Mouse (Mus musculus) neural tube, embryonic 14.5 days (tissue): ENCODE measurements around the gene Lrrc1. TPM values are rescaled to one million over a fixed set of nuclear protein-coding genes. Genes with fewer than 3 reads are reported as not detected.

Experiments used
- ATAC-seq: fragments of 200-750 bp; cut with Nextera tagmentation; 2 replicates; pipeline ENCODE4 v1.8.0; 2017; ENCODE audit warnings: low read depth, mild to moderate bottlenecking, moderate TSS enrichment, moderate library complexity
- H3K27ac ChIP-seq: fragments of 300-500 bp; sonication (generic); 2 replicates; pipeline ENCODE4 v1.5.1; 2014; ENCODE audit warnings: low read depth, mild to moderate bottlenecking, control low read depth, low read length, moderate library complexity, mixed read lengths
- H3K27me3 ChIP-seq: fragments of 300-500 bp; sonication (generic); 2 replicates; pipeline ENCODE4 v1.6.1; 2014; ENCODE audit warnings: low read length; ENCODE audit not compliant: control insufficient read depth, insufficient read depth
- H3K36me3 ChIP-seq: fragments of 300-500 bp; sonication (generic); 2 replicates; pipeline ENCODE4 v1.6.1; 2014; ENCODE audit warnings: low read length, mixed read lengths; ENCODE audit not compliant: control insufficient read depth, insufficient read depth
- H3K4me1 ChIP-seq: fragments of 300-500 bp; sonication (generic); 2 replicates; pipeline ENCODE4 v1.6.1; 2014; ENCODE audit warnings: low read length; ENCODE audit not compliant: control insufficient read depth, insufficient read depth
- H3K4me2 ChIP-seq: fragments of 300-500 bp; sonication (generic); 2 replicates; pipeline ENCODE4 v1.6.1; 2014; ENCODE audit warnings: mild to moderate bottlenecking, low read depth, low read length, control low read depth
- H3K4me3 ChIP-seq: fragments of 300-500 bp; sonication (generic); 2 replicates; pipeline ENCODE4 v1.5.1; 2014; ENCODE audit warnings: low read depth, low read length, control low read depth, mixed read lengths
- H3K9ac ChIP-seq: fragments of 300-500 bp; sonication (generic); replicated peaks from 2 replicates; pipeline ENCODE4 v1.6.1; 2014; ENCODE audit warnings: low read depth, mild to moderate bottlenecking, control low read depth, low read length, mixed read lengths
- H3K9me3 ChIP-seq: fragments of 300-500 bp; sonication (generic); 2 replicates; pipeline ENCODE4 v1.6.1; 2016; ENCODE audit warnings: low read length; ENCODE audit not compliant: control insufficient read depth
- WGBS: fragments of 180-500 bp; shearing (Covaris S2); extraction: QIAGEN DNeasy Blood & Tissue Kit; methylation state at CpG from one replicate; pipeline ENCODE4 v1.1.7; 2014; 5-methylcytosine and 5-hydroxymethylcytosine counted together
- polyA plus RNA-seq: library from polyadenylated mRNA; unstranded; fragments of >200 nt; fragmentation: Nextera tagmentation; extraction: Ambion mirVana; gene quantifications from 2 replicates; pipeline ENCODE4 v1.2.1, GENCODE M21; 2014

The Lrrc1 gene
- polyA plus RNA-seq, 1 experiment from 2014 or later, result 7.9 TPM

DNA sequence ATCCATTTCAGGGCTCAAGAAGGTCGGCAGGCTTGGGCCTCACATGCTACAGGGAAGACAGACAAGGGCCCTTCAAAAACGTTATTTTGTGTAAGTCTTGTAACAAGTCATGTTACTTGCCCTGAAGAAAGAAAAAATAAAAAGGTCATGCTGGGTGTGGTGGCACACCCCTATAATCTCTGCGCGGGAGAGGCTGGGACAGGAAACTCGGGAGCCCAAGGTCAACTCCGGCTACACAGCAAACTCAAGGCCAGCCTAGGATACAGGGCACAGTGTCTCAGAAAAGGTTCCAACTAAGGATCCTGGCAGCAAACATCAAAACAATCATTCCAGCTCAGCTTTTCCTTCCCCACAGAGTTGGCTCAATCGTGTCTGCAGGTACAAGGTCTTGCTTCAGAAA, 63.3 kb downstream of the Lrrc1 start:
- 76% methylated on average over 7 of the region's 7 CpGs for WGBS
- Histone ChIP-seq H3K4me3 (no peak overlapping the region), H3K27me3 (no peaks in the 10 kb centered on the region), H3K4me1 (peaks cover 7% of the 10 kb centered on the region; the same call in 1 of the 2 replicates), H3K36me3 (no peaks in the 10 kb centered on the region), H3K9me3 (no peaks in the 10 kb centered on the region), H3K27ac (no peak overlapping the region), H3K9ac (no peak overlapping the region), H3K4me2 (no peak overlapping the region)
- no peak for ATAC-seq

DNA sequence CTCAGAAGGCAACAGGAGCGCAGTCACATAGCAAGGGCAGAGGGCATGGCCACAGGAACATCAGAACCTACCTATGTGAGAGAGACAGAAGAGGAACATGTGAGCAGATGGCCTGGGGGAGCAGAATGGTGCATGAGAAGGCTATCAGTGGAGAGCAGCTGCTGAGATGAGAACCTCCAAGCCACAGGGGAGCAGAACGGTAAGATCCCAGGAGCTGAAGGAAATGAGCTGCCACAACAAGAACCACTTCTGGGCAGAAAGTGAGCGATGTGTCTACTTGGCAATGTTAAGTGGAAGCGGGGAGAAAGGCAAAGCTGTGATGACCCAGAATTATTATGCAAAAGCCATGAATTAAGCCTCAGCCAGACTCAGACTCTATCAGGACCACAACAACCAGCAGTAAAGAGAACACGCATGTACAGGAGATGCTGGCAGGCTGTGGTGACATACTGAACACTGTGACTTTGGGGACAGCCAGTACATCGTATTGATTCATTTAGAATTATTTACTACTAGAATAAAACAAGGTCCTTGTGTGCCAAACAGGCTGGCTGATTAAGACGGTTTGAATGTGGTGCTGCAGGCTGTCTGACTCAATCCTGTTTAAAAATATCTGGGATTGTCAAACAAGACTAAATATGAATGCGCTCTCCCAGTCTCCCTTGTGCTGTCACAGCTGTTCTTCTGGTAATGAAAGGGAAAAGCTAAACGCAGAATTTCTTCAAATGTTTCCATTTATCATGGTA, 63.9 kb downstream of the Lrrc1 start:
- H3K27me3 ChIP-seq, result no peaks in the 10 kb centered on the region
- H3K36me3 ChIP-seq, result no peaks in the 10 kb centered on the region
- ATAC-seq, result no peak
- H3K9me3 ChIP-seq, result no peaks in the 10 kb centered on the region
- no peak overlapping the region for H3K4me2 ChIP-seq
- H3K4me1 ChIP-seq, result peaks cover 7% of the 10 kb centered on the region; the same call in 1 of the 2 replicates
- no peak overlapping the region for H3K9ac ChIP-seq
- no peak overlapping the region for H3K27ac ChIP-seq
- no peak overlapping the region for H3K4me3 ChIP-seq
- WGBS, result 49% methylated on average over 9 of the region's 9 CpGs

DNA sequence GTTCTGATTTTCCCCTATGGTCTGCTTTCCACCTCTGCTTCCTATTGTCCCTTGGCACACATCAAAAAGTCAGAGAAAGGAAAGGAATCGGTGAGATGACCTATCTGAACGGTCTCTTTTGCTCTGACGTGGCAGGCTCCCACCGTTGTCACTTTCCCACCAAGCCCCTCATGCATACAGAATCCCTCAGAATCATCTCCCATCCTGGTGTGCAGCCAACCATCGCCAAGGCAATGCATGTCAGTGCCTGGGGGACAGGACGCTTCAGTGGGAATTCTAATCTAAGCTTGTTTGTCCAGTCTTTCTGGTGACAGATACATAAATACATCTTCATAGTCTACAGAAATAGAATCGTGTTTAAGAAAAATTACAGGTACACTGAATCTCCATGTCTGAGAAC, 64.7 kb downstream of the Lrrc1 start:
- Histone ChIP-seq H3K9ac (no peak overlapping the region), H3K36me3 (no peaks in the 10 kb centered on the region), H3K4me1 (peaks cover 7% of the 10 kb centered on the region; the same call in 1 of the 2 replicates), H3K9me3 (no peaks in the 10 kb centered on the region), H3K27me3 (no peaks in the 10 kb centered on the region), H3K4me2 (no peak overlapping the region), H3K27ac (no peak overlapping the region; the same call in 1 of the 2 replicates), H3K4me3 (no peak overlapping the region)
- 57% methylated on average over 7 of the region's 7 CpGs for WGBS
- no peak for ATAC-seq

DNA sequence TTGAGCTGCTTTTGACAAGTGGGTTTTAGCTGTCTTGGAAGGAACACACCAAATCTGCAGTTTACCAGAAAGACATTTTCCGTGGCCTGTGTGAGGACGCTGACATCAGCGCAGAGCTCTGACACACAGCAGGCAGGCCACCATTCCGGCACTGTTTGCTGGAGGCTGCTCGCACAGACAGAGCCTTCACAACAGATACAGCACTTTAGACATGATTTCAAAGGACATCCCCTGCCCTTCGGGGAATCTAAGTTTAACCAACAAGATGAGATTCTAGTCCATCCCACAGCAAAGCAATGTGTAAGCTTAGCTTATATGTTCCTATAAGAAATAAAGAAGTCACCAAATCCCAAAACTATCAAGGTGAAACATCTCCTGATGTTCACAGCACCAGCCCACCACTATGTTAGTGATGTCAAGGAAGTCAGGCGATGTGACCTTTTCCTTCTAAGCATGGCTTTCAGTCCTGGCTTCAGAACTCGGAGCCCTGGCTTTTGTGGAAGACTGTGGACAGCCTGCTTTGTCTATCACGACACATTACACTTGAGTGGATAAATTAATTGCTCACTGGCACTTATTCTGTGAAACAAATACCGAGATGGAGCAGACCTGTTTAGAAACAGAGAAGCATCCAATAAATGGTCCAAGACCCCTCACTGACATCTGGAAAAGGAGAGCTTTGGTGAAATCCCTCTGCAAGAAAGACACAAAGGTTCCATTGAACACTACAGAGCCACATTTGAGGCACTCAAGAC, 66.3 kb downstream of the Lrrc1 start:
- H3K36me3 ChIP-seq, result no peaks in the 10 kb centered on the region
- peaks cover 7% of the 10 kb centered on the region; the same call in 1 of the 2 replicates for H3K4me1 ChIP-seq
- no peaks in the 10 kb centered on the region for H3K27me3 ChIP-seq
- H3K9me3 ChIP-seq, result no peaks in the 10 kb centered on the region
- no peak overlapping the region for H3K4me3 ChIP-seq
- no peak overlapping the region for H3K27ac ChIP-seq
- 60% methylated on average over 10 of the region's 10 CpGs for WGBS
- no peak overlapping the region for H3K4me2 ChIP-seq
- ATAC-seq, result no peak
- no peak overlapping the region for H3K9ac ChIP-seq

DNA sequence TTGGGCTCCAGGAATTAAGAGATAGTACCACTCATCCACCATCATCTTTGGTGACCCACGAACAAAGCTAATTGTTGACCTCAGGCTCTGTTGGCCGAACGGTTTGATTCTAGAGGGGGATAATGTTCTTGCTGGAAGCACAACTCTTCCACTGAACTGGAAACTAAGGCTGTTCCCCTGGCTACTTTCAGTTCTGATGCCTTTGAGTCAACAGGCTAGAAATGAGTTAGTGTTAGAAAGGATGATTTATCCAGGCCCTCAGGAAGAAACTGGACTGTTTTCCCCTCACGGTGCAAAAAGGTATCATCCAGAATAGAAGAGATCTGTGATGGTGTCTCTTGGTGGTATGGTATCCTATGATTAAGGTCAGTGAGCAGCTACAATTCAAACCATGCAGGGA, 70.1 kb downstream of the Lrrc1 start:
- H3K27me3 ChIP-seq, result no peaks in the 10 kb centered on the region

DNA sequence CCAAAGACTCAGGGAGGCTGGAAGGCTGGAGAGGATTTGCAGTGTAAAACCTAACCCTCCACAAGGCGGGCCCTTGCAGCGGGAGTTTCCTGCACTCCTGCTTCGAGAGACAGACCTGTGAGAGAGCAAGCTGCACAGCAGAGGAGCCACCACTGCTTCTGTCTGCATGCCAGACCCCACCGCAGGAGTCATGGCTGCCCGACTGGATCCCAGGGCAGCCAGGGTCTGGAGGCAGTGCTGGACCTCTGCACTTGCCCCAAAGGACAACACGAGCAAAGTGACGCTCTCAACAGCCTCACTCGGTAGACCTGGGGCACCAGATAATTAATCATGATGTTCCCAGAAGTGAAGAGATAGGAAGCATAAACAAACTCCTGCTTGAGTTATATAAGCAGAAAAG, 72.1 kb downstream of the Lrrc1 start:
- Histone ChIP-seq H3K36me3 (no peaks in the 10 kb centered on the region), H3K4me3 (no peak overlapping the region), H3K27ac (no peak overlapping the region), H3K4me2 (no peak overlapping the region), H3K9ac (no peak overlapping the region), H3K4me1 (no peaks in the 10 kb centered on the region), H3K27me3 (no peaks in the 10 kb centered on the region), H3K9me3 (no peaks in the 10 kb centered on the region)
- whole genome bisulfite sequencing, result 87% methylated on average over 8 of the region's 8 CpGs
- no peak for ATAC-seq

More for the DNA sequence above, 70.1 kb downstream of the Lrrc1 start:
- Histone ChIP-seq H3K9me3 (no peaks in the 10 kb centered on the region), H3K4me2 (no peak overlapping the region), H3K9ac (no peak overlapping the region), H3K4me1 (peaks cover under 1% of the 10 kb centered on the region; the same call in 1 of the 2 replicates), H3K36me3 (no peaks in the 10 kb centered on the region), H3K27ac (no peak overlapping the region), H3K4me3 (no peak overlapping the region)
- WGBS, result 89% methylated on average over 4 of the region's 4 CpGs
- no peak for ATAC-seq

DNA sequence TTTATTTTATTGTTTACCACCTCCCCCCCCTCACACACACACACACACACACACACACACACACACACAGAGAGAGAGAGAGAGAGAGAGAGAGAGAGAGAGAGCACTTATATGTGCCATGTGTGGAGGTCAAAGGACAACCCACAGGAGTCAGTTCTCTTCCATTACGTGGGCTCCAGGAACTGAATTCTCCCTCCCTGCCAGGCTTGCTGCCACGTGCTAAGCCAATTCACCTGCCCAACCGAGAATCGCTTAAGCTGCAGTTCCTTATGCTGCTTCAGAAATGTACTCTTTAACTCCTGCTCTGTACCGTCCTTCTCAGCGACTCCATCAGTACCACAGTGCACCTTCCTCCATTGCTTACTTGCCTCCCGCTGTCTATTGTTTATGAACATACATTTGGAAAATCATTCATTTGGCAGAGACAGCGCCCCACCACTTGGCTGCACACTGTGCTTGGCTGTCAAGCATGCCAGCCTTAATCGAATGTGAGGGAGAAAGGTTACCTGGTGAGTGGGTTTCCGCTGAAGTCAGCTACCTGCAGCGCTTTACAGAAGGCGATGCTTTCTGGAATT, 72.9 kb downstream of the Lrrc1 start:
- ATAC-seq, result no peak
- Histone ChIP-seq H3K9ac (no peak overlapping the region), H3K4me2 (no peak overlapping the region), H3K36me3 (no peaks in the 10 kb centered on the region), H3K27ac (no peak overlapping the region), H3K4me1 (no peaks in the 10 kb centered on the region), H3K9me3 (no peaks in the 10 kb centered on the region), H3K27me3 (no peaks in the 10 kb centered on the region), H3K4me3 (no peak overlapping the region)
- 86% methylated on average over 12 of the region's 12 CpGs for WGBS

DNA sequence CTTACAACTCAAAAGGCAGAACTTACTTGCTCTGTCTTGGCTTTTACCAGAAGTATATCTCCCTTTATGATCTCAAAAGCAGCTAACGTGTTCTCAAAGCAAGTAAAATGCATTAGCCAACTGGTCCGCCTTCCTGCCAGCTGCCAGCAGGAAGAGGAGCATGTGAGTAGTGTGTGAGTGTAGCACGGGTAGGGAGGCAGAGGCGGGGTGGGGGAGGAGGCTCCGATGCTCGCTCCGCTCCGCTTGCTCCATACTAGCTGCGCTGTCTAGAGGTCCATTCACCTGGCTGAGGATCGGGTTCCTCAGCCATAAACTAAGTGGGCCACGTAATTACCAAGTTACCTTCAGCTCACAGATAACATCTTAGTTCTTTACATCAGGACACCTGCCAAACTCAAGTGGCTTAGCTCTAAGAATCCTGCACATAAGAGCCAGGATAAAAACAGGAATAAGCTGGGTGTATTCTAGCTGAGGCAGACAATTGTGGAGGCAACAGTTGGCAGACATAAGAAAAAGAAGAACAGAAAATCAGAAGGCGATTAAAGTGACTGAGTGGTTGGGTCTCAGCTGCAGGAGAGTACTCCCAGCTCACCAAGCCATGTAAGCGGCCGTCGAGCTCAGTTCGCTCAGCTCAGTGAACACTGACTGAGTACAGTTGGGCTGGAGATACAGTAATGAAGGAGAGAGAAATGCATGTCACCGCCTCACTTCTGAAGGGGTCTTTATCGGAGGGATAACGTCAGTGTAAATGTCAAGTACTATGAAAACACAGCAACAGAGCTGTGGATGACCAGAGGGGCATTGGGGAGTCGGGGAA, 74.7 kb downstream of the Lrrc1 start:
- peak; percentile 87 for ATAC-seq

More for the DNA sequence above, 74.7 kb downstream of the Lrrc1 start:
- H3K4me3 ChIP-seq, result no peak overlapping the region
- no peaks in the 10 kb centered on the region for H3K9me3 ChIP-seq
- H3K27ac ChIP-seq, result no peak overlapping the region
- no peak overlapping the region for H3K9ac ChIP-seq
- H3K36me3 ChIP-seq, result no peaks in the 10 kb centered on the region
- H3K4me2 ChIP-seq, result no peak overlapping the region
- no peaks in the 10 kb centered on the region for H3K4me1 ChIP-seq
- H3K27me3 ChIP-seq, result no peaks in the 10 kb centered on the region
- WGBS, result 57% methylated on average over 20 of the region's 20 CpGs
